Mouse (Mus musculus) thymus, postnatal 25 days (tissue): ENCODE results near the gene Far1.

ENCODE experiments used
- DNase-seq: peaks from one replicate; pipeline ENCODE4 v3.0.0; 2022

Gene Far1

DNA sequence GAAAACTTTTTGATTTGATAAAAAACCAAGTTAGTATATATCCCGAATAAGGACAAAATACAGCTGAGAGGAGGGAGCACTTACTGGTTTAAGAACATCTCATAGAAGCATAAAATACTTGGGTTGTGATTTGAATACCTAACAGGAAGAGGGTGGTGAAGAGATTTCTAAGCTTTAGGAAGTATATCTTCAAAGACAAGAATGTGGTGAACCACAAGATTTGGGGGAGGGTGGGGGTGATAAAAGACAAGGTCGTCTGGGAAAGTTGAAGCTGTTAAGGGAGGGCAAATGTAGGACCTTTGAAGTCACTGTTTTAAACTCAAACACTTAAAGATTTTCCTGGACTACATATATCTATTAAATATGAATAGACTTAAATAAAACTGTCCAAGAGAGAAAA is 59.1 kb downstream of the Far1 start:
- DNase-seq = peak; percentile 19

DNA sequence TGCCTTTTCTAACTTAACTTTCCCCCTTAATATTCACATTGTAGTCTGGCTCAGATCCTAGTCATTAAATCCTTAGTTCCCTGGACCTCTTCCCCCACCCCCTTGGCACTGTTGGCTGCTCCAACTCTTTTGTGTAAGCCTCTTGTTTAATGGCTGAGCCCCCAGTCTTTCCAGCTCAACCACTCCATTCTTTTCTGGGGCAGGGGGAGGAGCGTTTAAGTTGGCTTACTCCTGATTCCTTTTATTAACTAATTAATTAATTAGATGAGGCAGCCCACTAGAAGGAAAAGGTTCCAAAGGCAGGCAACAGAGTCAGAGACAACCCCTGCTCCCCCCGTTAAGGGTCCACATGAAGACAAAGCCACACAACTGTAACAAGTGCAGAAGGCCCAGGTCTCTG is 68.5 kb downstream of the Far1 start:
- no peak for DNase-seq

DNA sequence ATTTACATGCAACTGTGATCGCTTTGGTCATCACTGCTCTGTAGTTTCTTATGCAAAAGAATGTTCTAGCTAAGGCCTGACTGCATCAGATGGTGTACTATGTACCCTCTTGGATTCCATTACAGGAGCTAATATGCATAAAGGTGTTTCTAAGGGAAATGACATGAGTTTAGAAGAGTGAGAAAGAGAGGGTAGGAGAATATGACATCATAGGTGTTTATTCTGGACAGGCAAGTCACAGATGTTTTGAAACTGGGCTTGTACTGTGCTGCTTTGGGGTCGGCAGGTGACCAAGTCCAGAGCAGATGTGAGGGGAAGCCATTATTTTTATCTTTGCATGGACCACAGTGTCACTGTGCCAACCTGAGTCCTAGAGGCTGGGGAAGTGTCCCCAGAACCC is 75.6 kb downstream of the Far1 start:
- DNase-seq = no peak

DNA sequence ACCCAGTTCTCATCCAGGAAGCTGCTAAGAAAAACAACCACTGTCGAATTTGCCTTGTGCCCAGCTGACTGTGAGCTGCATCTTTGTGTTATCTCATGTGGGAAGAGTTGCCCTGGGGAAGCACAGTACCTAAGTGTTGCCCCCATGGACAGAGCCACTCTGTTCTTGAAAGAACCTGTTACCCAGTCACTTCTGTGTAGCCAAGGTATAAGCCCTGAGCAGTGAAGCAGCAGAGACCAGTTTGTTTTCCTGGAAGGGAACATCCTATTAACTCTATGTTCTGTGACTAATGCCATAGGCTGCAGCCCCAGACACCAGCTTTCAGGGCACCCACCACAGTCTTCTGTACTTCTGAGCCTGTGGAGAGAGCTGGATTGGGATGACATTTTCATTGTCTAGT is 76.7 kb downstream of the Far1 start:
- no peak for DNase-seq

DNA sequence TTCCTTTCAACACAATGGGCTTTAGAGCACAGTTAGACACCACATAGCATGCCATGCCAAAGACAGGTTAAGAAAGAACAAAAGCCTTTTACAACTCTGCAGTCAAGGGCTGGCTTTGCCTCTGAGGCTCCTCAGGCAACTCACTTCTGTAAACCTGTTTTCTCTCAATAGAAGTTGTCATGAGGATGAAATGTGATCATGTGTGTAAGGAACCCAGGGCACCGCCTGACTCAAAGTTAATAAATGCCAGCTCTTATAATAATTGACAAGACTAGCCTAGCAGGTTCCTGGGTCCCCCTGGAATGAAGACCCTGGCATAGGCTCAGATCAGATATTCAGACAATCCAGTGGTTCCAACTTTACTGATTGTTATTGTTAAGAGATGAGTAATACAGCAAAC is 77.5 kb downstream of the Far1 start:
- no peak for DNase-seq

DNA sequence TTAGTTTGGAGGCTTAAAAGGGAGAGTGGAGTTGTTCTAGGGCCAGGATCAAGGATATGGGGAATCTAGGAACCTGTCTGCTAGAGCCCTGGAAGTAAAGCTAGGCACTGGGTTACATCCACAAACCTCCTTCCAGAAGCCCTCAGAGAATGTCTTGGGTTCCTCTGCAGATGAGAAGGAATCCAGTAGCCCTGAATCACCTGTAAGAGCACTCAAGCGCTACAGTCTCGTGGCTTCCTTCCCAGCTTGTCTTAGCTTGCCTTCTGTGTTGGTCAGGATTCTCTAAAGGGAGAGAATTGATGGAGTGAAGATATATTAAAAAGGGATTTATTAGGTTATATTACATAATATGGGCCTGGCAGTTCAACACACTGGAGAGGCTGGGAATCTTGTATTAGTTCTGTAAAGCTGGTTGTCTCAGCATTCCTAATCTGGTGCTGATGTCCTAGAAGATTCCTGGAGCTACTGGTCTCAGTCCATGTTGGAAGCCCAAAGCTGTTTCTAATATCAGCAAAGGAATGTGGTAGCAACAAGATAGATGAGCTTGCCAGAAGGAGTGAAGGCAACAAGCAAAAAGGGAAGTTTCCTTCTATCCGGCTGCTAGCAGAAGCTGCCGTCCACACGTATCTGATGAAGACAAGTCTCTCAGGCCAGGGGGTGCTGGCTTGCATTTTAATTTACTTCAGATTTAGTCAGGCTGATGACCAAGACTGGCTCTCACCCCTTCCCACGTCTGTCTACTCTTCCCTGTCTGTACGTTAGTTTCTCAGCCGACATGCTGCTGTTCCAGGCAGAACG is 78.1 kb downstream of the Far1 start:
- no peak for DNase-seq

DNA sequence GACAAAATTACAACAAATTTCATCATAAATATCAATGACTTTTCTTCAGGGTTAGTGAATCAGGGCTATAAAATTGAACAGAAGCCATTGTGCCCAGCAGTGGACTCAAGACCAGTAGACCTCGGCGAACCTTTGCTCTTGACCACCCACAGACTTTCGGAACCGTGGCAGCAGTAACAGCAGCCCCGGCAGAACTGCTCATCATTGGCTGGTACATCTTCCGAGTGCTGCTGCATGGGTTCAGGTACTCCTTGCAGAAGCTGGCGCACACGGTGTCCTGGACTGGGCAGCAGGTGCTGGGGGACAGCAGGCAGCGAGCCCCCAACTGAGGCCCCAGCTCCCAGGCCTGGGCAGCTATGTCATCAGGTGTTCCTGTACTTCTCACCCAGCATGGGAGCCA is 79.1 kb downstream of the Far1 start:
- DNase-seq = no peak

DNA sequence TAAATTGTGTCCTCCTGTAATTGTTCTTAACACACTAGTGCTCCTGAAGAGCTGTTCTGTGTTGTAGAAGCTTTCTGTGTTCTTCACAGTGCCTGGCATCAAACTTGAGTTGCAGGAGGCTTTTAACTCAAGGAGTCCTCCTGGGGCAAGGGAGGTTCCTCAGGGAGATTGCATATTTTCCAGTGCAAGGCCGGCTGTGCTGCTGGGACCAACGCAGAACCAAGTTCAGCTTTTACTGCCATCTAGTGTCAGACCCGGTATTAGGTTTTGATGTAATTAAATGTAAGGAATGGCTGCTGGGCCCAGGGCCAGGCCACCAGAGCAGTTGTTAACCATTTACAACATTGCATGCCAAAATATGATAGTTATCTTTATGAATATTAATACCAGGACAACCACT is 80.7 kb downstream of the Far1 start:
- peak; percentile 29 for DNase-seq

DNA sequence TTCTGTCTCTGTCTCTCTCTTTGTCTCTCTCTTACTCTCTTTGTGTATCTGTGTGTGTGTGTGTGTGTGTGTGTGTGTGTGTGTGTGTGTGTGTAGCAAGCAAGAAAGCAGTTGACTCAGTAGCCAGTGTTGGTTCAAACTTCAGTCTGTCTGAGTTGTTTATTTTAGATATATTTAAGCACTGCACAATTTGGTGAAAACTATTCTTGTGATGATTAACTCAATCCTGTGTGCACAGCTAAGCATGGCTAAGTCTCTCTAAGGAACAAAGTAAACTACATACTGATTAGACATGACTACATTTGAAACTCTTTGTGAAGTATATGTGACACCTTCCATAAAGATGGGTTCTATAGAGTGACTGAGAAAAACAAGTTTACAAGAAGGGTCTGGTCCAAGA is 83.6 kb downstream of the Far1 start:
- DNase-seq = no peak

DNA sequence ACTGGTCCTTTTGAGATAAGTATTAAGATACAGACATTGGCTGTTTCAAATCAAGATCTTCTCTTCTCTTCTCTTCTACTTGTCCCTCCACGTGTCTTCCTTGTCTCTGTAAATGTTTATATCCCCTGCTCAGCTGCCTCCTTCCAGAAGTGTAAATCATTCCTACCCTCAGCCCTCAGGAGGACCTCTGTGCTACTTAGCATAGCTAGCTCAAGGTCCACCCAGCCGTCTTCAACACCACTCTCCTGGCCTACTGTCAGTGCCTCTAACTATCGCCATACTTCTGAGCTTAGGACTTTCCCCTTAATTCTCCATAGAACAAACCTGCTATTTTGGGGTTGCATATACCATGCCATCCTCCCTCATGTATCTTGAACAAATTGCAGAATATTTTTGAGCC is 88.2 kb downstream of the Far1 start:
- DNase-seq = no peak

DNA sequence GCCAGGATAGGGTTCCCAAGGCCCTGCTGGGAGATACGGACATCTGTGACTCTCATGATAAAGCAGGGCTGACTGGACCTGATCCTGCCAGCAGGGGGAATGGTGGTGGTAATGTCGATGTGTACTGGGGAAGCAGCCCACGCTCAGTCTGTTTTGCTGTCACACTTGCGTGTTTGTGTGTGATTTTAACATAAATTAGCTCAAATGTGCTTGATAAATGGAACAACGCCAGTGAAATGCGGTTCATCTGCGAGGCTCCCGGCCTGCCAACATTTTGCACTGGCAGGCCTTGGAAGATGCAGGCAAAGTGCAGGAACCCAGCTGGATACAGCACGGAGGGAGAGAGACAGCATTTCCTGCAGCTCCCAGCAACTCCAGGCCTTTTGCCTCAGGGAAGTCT is 94.3 kb downstream of the Far1 start:
- DNase-seq = no peak

DNA sequence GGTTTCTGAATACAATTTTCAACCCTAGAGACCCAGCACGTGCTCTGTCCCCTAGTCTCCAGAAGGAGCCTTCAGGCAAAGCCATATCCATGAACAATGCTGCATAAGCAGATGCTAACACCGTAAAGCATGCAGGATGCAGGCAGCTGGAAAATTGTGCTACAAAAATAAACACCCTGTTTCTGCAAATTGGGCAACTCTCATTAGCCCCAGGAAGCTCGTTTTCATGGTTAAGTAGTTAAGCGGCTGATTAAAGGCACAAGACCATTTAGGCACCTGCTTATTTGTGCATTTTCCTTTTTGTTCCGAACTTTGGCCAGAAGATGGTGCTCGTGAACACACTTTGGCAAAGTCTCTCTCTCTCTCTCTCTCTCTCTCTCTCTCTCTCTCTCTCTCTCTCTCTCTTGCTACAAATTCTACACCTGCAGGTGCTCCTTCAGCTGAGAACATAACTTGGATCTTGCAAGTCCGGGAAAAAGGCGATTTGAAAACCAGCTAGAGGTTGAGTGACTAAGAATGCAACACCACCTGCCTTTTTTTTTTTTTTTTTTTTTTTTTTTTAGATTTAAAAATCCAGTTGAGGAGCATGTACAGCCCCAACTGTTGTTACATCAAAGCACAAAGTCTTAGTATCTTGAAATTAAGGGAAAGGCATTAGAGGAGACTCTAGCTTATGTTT is 95.5 kb downstream of the Far1 start:
- peak; percentile 42 for DNase-seq

DNA sequence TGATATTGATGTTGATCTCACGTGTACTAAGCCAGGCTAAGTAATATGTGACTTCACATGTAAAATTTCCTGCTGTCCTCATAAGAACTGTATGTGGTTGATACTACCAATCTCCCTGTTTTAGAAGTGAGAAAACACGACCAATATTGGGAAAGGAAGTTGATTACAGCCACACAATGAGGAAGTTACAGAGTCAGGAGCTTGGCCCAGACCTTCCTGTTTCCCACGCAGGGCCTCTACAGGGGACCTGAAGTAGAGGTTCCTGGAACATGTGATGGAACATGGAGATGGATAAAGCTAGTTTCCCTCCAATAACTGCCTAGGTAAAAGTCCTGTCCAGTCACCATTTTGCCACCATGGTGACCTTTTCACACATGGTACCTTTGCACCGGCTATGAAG is 99.0 kb downstream of the Far1 start:
- no peak for DNase-seq

DNA sequence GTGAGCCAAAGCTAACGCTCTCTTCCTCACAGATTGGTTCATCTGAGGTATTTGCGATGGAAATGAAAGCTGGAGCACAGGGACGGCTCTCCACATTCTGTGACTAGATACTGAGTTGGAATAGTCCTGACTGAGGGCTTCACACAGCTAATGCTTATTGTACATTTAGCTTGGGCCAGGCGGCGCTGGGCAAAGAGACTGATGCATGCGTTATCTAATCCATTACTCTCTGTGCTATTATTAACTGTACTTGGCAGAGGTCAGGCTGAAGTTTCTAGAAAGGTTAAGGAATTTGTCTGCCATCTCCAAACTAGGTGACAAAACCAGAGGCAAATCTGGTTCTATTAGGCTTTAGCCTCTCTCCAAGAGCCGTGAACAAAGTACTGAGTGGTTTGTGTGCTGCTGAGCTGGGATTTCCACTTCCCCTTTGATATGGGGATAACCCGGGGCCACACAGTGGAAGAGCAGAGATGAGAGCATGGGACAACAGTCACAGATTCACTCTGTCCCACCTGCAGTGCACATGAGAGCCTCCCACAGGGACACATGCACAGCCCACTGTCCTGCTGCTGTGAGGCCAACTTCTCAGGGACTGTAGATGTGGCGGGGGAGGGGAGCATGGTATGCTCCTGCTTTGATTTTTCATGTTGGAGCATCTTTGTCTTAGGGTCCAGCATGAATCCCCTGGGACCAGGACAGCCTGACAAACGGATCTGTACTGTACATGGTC is 100.7 kb downstream of the Far1 start:
- DNase-seq = no peak

DNA sequence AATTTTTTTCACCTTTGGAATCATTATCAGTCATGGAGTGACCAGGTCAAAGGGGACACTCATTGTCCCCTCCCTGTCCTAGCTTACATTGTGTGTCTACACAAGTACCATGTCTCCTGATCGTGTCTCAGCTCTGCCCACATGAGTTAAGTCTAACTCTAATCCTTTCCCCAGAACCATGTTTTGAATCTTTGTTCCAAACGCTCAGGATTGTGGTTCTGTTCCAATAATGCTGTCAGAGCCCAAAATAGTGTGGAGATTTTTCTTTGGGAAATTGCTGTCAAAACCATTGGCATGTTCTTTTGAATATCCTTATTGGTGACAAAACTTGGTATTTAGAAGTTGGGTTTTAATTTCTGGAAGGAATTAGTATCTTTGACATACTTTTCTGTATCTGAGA is 105.5 kb downstream of the Far1 start:
- DNase-seq = no peak

DNA sequence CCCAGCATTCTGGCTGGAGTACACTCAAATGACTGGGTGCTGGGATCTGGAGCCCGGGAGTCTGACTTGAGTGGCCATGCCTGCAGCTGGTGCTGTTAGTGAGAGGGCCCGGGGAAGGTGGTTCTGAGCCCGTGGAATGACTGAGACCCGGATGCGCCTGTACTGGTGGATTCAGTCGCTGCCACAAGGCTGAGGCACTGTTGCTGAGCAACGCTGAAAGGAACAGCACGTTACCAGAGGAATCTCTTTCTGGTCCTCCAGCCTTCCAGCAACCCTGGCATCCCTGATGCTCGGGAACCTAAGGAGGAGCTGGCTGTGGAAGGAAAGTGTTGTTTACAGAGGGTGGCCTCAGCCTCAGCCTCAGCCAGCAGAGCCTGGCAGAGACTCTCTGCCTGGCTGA is 106.1 kb downstream of the Far1 start:
- DNase-seq = no peak
